Mouse (Mus musculus) myocyte (in vitro differentiated cells): ENCODE measurements around the gene Epha3. TPM values are rescaled to one million over a fixed set of nuclear protein-coding genes. Genes with fewer than 3 reads are reported as not detected.

ENCODE experiments used
- H3K27me3 ChIP-seq: one replicate; pipeline ENCODE4 v1.6.1; 2011; ENCODE audit not compliant: control insufficient read depth, insufficient read depth, insufficient read length
- H3K36me3 ChIP-seq: one replicate; pipeline ENCODE4 v1.6.1; 2011; ENCODE audit not compliant: control insufficient read depth, insufficient read depth
- H3K4me2 ChIP-seq: one replicate; pipeline ENCODE4 v1.6.1; 2011; ENCODE audit warnings: low read depth, control low read depth
- H3K4me3 ChIP-seq: one replicate; pipeline ENCODE4 v1.5.1; 2011; ENCODE audit warnings: mild to moderate bottlenecking, control low read depth, moderate library complexity
- H3K79me2 ChIP-seq: one replicate; pipeline ENCODE4 v1.6.1; 2011; ENCODE audit not compliant: control insufficient read depth, insufficient read depth
- H3ac ChIP-seq: one replicate; pipeline ENCODE4 v1.6.1; 2011; ENCODE audit not compliant: control insufficient read depth, insufficient read length
- CEBPB ChIP-seq: IDR thresholded peaks from 2 replicates; pipeline ENCODE4 v1.6.1; 2011; ENCODE audit warnings: mild to moderate bottlenecking, moderate library complexity; ENCODE audit not compliant: poor library complexity, insufficient read depth, severe bottlenecking
- E2F4 ChIP-seq: IDR thresholded peaks from one replicate; pipeline ENCODE4 v1.6.1; 2011; ENCODE audit warnings: mild to moderate bottlenecking, control low read depth, moderate library complexity; ENCODE audit not compliant: insufficient read depth
- MAX ChIP-seq: IDR thresholded peaks from one replicate; pipeline ENCODE4 v1.6.1; 2011; ENCODE audit warnings: low read depth, mild to moderate bottlenecking, control low read depth
- MYOD1 ChIP-seq, 3 experiments: IDR thresholded peaks; one replicate each; pipeline ENCODE4 v1.6.1; 2011; ENCODE audit warnings: control low read depth in 2 of 3, low read depth in 2 of 3, mild to moderate bottlenecking in 2 of 3, moderate library complexity in 1 of 3; ENCODE audit not compliant: insufficient read length in 2 of 3, control insufficient read depth in 1 of 3
- MYOG ChIP-seq, 3 experiments: IDR thresholded peaks; one replicate each; pipeline ENCODE4 v1.6.1; 2011; ENCODE audit warnings: control low read depth in 2 of 3, low read depth in 2 of 3, mild to moderate bottlenecking in 2 of 3; ENCODE audit not compliant: insufficient read length in 2 of 3, control insufficient read depth in 1 of 3, insufficient read depth in 1 of 3
- POLR2A ChIP-seq: IDR thresholded peaks from one replicate; pipeline ENCODE4 v1.6.1; 2011; ENCODE audit warnings: low read depth, mild to moderate bottlenecking, control low read depth, moderate library complexity; ENCODE audit not compliant: insufficient read length
- POLR2AphosphoS2 ChIP-seq: IDR thresholded peaks from one replicate; pipeline ENCODE4 v1.6.1; 2011; ENCODE audit warnings: low read depth, control low read depth; ENCODE audit not compliant: insufficient read length
- REST ChIP-seq: IDR thresholded peaks from one replicate; pipeline ENCODE4 v1.6.1; 2011; ENCODE audit warnings: mild to moderate bottlenecking, control low read depth, moderate library complexity; ENCODE audit not compliant: insufficient read depth, insufficient read length
- SRF ChIP-seq: IDR thresholded peaks from one replicate; pipeline ENCODE4 v1.6.1; 2011; ENCODE audit warnings: low read depth; ENCODE audit not compliant: control insufficient read depth, insufficient read length
- TCF12 ChIP-seq: IDR thresholded peaks from one replicate; pipeline ENCODE4 v1.6.1; 2011; ENCODE audit warnings: mild to moderate bottlenecking, control low read depth; ENCODE audit not compliant: poor library complexity, insufficient read depth, severe bottlenecking
- TCF3 ChIP-seq: IDR thresholded peaks from one replicate; pipeline ENCODE4 v1.6.1; 2011; ENCODE audit warnings: low read depth, control low read depth; ENCODE audit not compliant: insufficient read length
- USF1 ChIP-seq: IDR thresholded peaks from one replicate; pipeline ENCODE4 v1.6.1; 2011; ENCODE audit warnings: low read depth, mild to moderate bottlenecking, control low read depth, moderate library complexity
- polyA plus RNA-seq: library from polyadenylated mRNA; unstranded; fragments of >200 nt; fragmentation: generic; extraction: Trizol; gene quantifications from one replicate; pipeline ENCODE4 v1.2.1, GENCODE M21; 2012; ENCODE audit warnings: missing spikeins

Epha3 gene
- polyA plus RNA-seq, 1 experiment: 1.3 TPM

DNA sequence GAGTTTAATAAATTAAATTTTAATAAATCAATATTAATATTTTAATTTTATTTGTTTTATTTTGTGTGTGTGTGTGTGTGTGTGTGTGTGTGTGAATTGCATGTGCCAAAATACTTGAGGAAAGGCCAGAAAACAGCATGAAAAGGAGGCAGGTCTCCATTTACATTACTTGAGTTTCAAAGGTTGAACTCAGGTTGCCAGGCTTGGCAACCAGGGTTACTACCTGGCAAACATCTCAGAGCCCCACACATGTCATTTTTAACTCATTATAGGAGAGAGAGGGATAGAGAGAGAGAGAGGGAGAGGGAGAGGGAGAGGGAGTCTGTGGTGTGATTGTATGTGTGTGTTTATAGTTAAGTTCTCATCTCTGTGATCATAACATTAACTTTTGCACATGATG is 26.5 kb downstream of the Epha3 start:
- Histone ChIP-seq H3K36me3 (no peaks in the 10 kb centered on the region), H3ac (no peak overlapping the region), H3K4me3 (no peak overlapping the region), H3K27me3 (no peaks in the 10 kb centered on the region), H3K79me2 (no peaks in the 10 kb centered on the region), H3K4me2 (no peak overlapping the region)
- TF ChIP-seq SRF (no peak), MYOG (IDR thresholded peaks at IDR 0.05; ENCODE audit: control insufficient read depth in 1 of 3, insufficient read depth in 1 of 3, insufficient read length in 2 of 3, low read depth in 2 of 3) (no peak), E2F4 (no peak), TCF3 (no peak), POLR2A (no peak), MYOD1 (IDR thresholded peaks at IDR 0.05; ENCODE audit: control insufficient read depth in 1 of 3, insufficient read length in 2 of 3, low read depth in 2 of 3) (no peak), MAX (no peak), TCF12 (no peak), POLR2AphosphoS2 (no peak), USF1 (no peak), CEBPB (no peak), REST (no peak)

DNA sequence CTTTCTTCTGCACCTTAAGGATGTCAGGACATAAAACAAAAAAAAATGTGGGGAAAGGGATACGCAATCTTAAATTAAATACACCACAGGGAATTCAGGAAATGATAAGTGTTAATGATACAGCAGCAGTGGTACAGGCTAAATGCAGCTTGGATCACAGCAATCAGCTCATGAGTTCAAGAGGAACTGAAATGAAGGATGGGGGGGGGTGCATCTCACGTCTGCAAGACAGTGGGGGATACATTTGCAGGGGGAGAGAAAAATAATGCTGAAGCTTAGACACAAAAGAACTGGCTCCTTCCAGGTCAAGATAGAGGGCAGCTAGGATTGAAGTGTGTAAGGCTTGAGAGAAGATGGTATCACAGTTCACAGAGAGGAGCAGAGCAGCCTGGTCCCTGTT is 42.8 kb downstream of the Epha3 start:
- H3ac ChIP-seq: no peak overlapping the region
- no peaks in the 10 kb centered on the region for H3K79me2 ChIP-seq
- TF ChIP-seq SRF: no peak
- no peak for TF ChIP-seq POLR2AphosphoS2
- no peak for TF ChIP-seq POLR2A
- TF ChIP-seq E2F4: no peak
- TF ChIP-seq TCF3: no peak
- TF ChIP-seq REST: no peak
- no peak for TF ChIP-seq MYOG (IDR thresholded peaks at IDR 0.05; ENCODE audit: control insufficient read depth in 1 of 3, insufficient read depth in 1 of 3, insufficient read length in 2 of 3, low read depth in 2 of 3)
- no peak for TF ChIP-seq USF1
- TF ChIP-seq MAX: no peak
- TF ChIP-seq TCF12: no peak
- H3K4me3 ChIP-seq: no peak overlapping the region
- H3K27me3 ChIP-seq: no peaks in the 10 kb centered on the region
- H3K36me3 ChIP-seq: no peaks in the 10 kb centered on the region
- H3K4me2 ChIP-seq: no peak overlapping the region

DNA sequence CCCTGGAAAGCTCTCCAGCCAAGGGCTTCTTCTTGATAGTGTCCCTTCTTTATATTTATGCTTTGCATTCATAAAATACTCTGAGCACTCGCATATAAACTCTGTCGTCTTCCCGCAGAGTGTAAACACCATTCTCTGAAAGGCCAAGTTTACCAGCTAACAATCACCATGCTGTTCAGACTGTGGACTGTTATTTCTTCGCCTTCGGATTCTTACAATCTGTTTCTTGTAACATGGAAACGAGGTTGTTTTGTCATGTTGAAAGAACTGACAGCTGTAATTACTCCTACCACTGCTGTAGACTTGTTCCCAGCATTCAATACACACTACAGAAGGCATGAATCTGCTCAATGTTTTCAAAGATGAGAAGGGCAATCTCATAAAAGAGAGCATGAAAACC is 46.4 kb downstream of the Epha3 start:
- H3K79me2 ChIP-seq: no peaks in the 10 kb centered on the region
- no peak overlapping the region for H3ac ChIP-seq
- H3K4me3 ChIP-seq: no peak overlapping the region
- H3K36me3 ChIP-seq: no peaks in the 10 kb centered on the region
- TF ChIP-seq E2F4 (no peak), REST (no peak), POLR2AphosphoS2 (no peak), USF1 (no peak), MAX (no peak), TCF12 (no peak), SRF (no peak), MYOD1 (IDR thresholded peaks at IDR 0.05; ENCODE audit: control insufficient read depth in 1 of 3, insufficient read length in 2 of 3, low read depth in 2 of 3) (no peak), POLR2A (no peak)
- no peak overlapping the region for H3K4me2 ChIP-seq
- H3K27me3 ChIP-seq: no peaks in the 10 kb centered on the region

DNA sequence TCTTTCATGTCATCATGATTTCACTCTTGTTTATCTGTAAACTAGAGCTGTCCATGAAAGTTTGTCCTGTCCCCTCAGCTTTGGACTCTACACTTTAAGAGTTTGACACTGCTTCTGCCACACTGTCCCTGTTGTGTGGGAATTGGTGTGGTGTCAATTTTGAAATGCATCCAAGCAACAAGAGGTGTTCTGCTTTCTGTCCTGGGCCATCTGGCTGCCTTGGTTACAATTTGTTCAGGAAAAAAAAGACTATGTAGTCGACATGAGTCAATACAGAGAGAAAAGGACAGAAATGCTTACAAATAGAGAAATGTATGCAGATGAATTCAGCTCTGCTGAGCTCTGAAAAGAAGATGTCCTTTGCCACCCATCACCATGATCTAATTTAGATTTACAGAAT is 47.3 kb downstream of the Epha3 start:
- no peak overlapping the region for H3K4me2 ChIP-seq
- H3K79me2 ChIP-seq: no peaks in the 10 kb centered on the region
- no peaks in the 10 kb centered on the region for H3K27me3 ChIP-seq
- TF ChIP-seq MAX (no peak), USF1 (no peak), REST (no peak), E2F4 (no peak), MYOG (IDR thresholded peaks at IDR 0.05; ENCODE audit: control insufficient read depth in 1 of 3, insufficient read depth in 1 of 3, insufficient read length in 2 of 3, low read depth in 2 of 3) (no peak), POLR2A (no peak), SRF (no peak), TCF12 (no peak)
- no peak overlapping the region for H3ac ChIP-seq
- H3K36me3 ChIP-seq: no peaks in the 10 kb centered on the region
- H3K4me3 ChIP-seq: no peak overlapping the region

DNA sequence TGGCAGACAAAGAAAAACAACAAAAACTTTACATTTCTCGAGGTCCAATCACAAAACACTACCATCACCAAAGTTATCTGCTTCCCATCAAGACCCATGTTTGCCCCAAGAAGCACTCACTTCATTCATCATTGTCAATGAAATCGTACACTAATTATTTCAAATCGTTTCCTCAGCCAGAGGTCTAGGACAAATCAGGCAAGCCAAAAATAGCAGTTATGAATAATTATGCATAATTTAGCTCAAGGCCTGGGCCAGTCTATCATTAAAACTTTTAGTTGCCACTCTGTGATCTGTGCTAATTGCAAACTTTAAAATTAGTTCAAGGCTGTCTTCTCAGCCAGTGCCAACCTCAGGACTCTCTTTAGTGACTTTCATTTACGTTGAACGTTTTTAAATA is 54.1 kb downstream of the Epha3 start:
- TF ChIP-seq USF1: no peak
- TF ChIP-seq SRF: no peak
- TF ChIP-seq REST: no peak
- Histone ChIP-seq H3K27me3 (no peaks in the 10 kb centered on the region), H3K4me3 (no peak overlapping the region), H3K79me2 (no peaks in the 10 kb centered on the region), H3K36me3 (no peaks in the 10 kb centered on the region), H3K4me2 (no peak overlapping the region), H3ac (no peak overlapping the region)
